ENCODE assay signal across 8 mouse cellular contexts in the genomic region with DNA sequence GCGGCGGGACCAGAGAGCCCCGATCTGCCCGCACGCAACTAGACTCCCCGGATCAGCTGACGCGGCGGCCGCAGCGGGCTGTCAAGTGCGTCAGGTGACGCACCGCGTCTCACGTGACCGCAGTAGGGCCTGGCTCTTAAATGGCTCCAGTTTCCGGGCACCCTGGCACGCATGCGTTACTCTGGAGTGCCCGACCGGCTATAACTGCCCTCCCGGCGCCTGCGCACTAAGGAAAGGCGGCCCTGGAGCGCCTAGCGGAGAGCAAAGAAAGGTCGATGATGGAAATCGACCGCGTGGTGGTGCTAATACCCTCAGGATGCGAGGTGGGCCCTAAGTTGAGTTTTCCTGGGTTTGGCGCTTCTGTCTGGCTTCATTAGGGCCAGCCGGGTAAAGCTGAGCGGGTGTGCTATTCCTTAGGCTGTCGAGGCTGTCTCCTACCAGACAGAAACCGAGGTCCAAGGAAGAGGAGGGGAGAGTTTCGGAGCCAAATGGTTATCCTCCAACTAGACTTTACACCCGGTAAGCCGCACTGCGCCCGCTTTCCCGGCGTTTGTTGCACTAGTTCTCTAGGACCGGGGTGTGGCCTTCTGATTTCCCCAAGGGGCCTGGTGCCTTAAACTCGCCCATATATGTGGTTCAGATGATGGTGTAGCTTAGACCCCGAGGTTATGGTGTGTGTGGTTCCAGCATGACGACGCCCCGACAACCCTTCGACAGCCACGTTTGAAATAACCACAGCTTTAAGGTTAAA. TPM values are rescaled to one million over a fixed set of nuclear protein-coding genes. Genes with fewer than 3 reads are reported as not detected.
DNase-seq lines count a peak whose midpoint lies in the region; ATAC-seq and TF ChIP-seq lines count a peak whose summit lies in the region.

Gene Atp6v0d1 (minus strand): TSS at position 96 of the 751 bp plus-strand sequence.

- H3K9ac ChIP-seq in embryonic facial prominence, embryonic 13.5 days = peak within 1 kb of the TSS; percentile 93
- H3K9ac ChIP-seq in limb, embryonic 12.5 days (replicated peaks) = peak within 1 kb of the TSS; percentile 82
- peak within 1 kb of the TSS; percentile 82 for H3K9ac ChIP-seq in midbrain, embryonic 15.5 days

- peak; percentile 97 for DNase-seq in 3134 (ENCODE audit: extremely low read depth, insufficient read length, low spot score)
- peak; percentile 100 for DNase-seq in adrenal gland, postnatal 36 days
- DNase-seq in heart, adult 18-20 months = peak; percentile 98 to 100
- DNase-seq in kidney, adult 2 months = peak; percentile 100
- peak; percentile 99 to 100 for DNase-seq in spleen, adult 2 months (ENCODE audit: low read depth in 1 of 2, low spot score in 2 of 2)

- peaks cover 8% of the 10 kb centered on the region; the same call in 1 of the 2 replicates for H3K27me3 ChIP-seq in embryonic facial prominence, embryonic 13.5 days
- H3K27me3 ChIP-seq in kidney, adult 2 months (replicated peaks; ENCODE audit: control insufficient read depth, insufficient read depth, low read length) = no peaks in the 10 kb centered on the region
- H3K27me3 ChIP-seq in limb, embryonic 12.5 days = peaks cover 6% of the 10 kb centered on the region
- no peaks in the 10 kb centered on the region for H3K27me3 ChIP-seq in midbrain, embryonic 15.5 days (replicated peaks)
- H3K27me3 ChIP-seq in spleen, adult 2 months (ENCODE audit: control insufficient read depth, insufficient read depth, low read length) = no peaks in the 10 kb centered on the region

- H3K36me3 ChIP-seq in embryonic facial prominence, embryonic 13.5 days = peaks cover 5% of the 10 kb centered on the region; the same call in 1 of the 2 replicates
- no peaks in the 10 kb centered on the region for H3K36me3 ChIP-seq in kidney, adult 2 months (ENCODE audit: control insufficient read depth, insufficient read depth, low read length)
- H3K36me3 ChIP-seq in limb, embryonic 12.5 days = 0 out of 2 replicates have a peak, but pooled peaks cover 4% of the 10 kb centered on the region
- H3K36me3 ChIP-seq in midbrain, embryonic 15.5 days (replicated peaks) = no peaks in the 10 kb centered on the region
- H3K36me3 ChIP-seq in spleen, adult 2 months (ENCODE audit: control insufficient read depth, insufficient read depth, low read length) = no peaks in the 10 kb centered on the region

- peak within 1 kb of the TSS; percentile 87 for H3K4me2 ChIP-seq in embryonic facial prominence, embryonic 13.5 days
- H3K4me2 ChIP-seq in limb, embryonic 12.5 days = peak within 1 kb of the TSS; percentile 88
- peak within 1 kb of the TSS; percentile 81 for H3K4me2 ChIP-seq in midbrain, embryonic 15.5 days

- 3% methylated on average over 51 of the region's 53 CpGs for WGBS in embryonic facial prominence, embryonic 13.5 days
- WGBS in kidney, adult 2 months = 1% methylated on average over 53 of the region's 53 CpGs
- 3% methylated on average over 53 of the region's 53 CpGs for WGBS in limb, embryonic 12.5 days
- WGBS in midbrain, embryonic 15.5 days = 2% methylated on average over 53 of the region's 53 CpGs
- WGBS in spleen, adult 2 months = under 1% methylated on average over 51 of the region's 53 CpGs

- H3K4me3 ChIP-seq in embryonic facial prominence, embryonic 13.5 days = peak within 1 kb of the TSS; percentile 91
- H3K4me3 ChIP-seq in kidney, adult 2 months (ENCODE audit: insufficient read depth, low read depth, low read length) = peak within 1 kb of the TSS; percentile 59
- peak within 1 kb of the TSS; percentile 85 for H3K4me3 ChIP-seq in limb, embryonic 12.5 days (replicated peaks)
- peak within 1 kb of the TSS; percentile 82 for H3K4me3 ChIP-seq in midbrain, embryonic 15.5 days
- peak within 1 kb of the TSS; percentile 67 for H3K4me3 ChIP-seq in spleen, adult 2 months (ENCODE audit: extremely low read depth, insufficient read depth, insufficient read length)

- H3K4me1 ChIP-seq in embryonic facial prominence, embryonic 13.5 days = peaks cover 24% of the 10 kb centered on the region
- peaks cover 15% of the 10 kb centered on the region for H3K4me1 ChIP-seq in kidney, adult 2 months (ENCODE audit: control insufficient read depth, insufficient read depth, low read length)
- H3K4me1 ChIP-seq in limb, embryonic 12.5 days (replicated peaks) = peaks cover 13% of the 10 kb centered on the region
- peaks cover 41% of the 10 kb centered on the region for H3K4me1 ChIP-seq in midbrain, embryonic 15.5 days
- H3K4me1 ChIP-seq in spleen, adult 2 months (ENCODE audit: control insufficient read depth, insufficient read depth, insufficient read length) = peaks cover 2% of the 10 kb centered on the region; the same call in 1 of the 2 replicates

- H3K9me3 ChIP-seq in embryonic facial prominence, embryonic 13.5 days = no peaks in the 10 kb centered on the region
- H3K9me3 ChIP-seq in limb, embryonic 12.5 days = no peaks in the 10 kb centered on the region
- no peaks in the 10 kb centered on the region for H3K9me3 ChIP-seq in midbrain, embryonic 15.5 days

- TF ChIP-seq CTCF in kidney, adult 2 months (conservative IDR thresholded peaks at IDR 0.05; ENCODE audit: insufficient read depth, insufficient read length, low read depth, low read length) = peak; percentile 87
- TF ChIP-seq CTCF in spleen, adult 2 months (IDR thresholded peaks at IDR 0.05; ENCODE audit: extremely low read depth, insufficient read depth, insufficient read length, insufficient replicate concordance) = peak; percentile 84; the same call in 1 of the 2 replicates

- peak within 1 kb of the TSS; percentile 80 for H3K27ac ChIP-seq in embryonic facial prominence, embryonic 13.5 days
- H3K27ac ChIP-seq in kidney, adult 2 months (ENCODE audit: insufficient read depth, low read depth, low read length) = peak within 1 kb of the TSS; percentile 58
- peak within 1 kb of the TSS; percentile 69 for H3K27ac ChIP-seq in limb, embryonic 12.5 days
- peak within 1 kb of the TSS; percentile 89 for H3K27ac ChIP-seq in midbrain, embryonic 15.5 days
- H3K27ac ChIP-seq in spleen, adult 2 months (ENCODE audit: insufficient read depth, low read length) = peak within 1 kb of the TSS; percentile 71

- ATAC-seq in embryonic facial prominence, embryonic 13.5 days (ENCODE audit: insufficient number of reproducible peaks, insufficient read depth, low FRiP score, low TSS enrichment, low read depth) = peak; percentile 97
- peak; percentile 97 for ATAC-seq in limb, embryonic 12.5 days (ENCODE audit: insufficient number of reproducible peaks, insufficient read depth, low FRiP score, low TSS enrichment, low read depth)
- ATAC-seq in midbrain, embryonic 15.5 days (replicated peaks) = peak; percentile 98

- peak; percentile 59 for TF ChIP-seq POLR2A in kidney, adult 2 months (IDR thresholded peaks at IDR 0.05; ENCODE audit: low read depth, low read length)
- TF ChIP-seq POLR2A in spleen, adult 2 months (IDR thresholded peaks at IDR 0.05; ENCODE audit: low read depth, low read length) = peak; percentile 5; the same call in 1 of the 2 replicates

RNA-seq across cellular contexts. Expression of gene Atp6v0d1, which starts in this region (rescaled TPM):
- 100 to 1,000 TPM; 115 to 120 TPM for total RNA-seq in adrenal gland, postnatal 36 days (2021)
- polyA plus RNA-seq in embryonic facial prominence, embryonic 13.5 days (2015; fragmentation: Nextera tagmentation; extraction: Ambion mirVana) = 78.4 and 80.4 TPM in 2 replicates
- total RNA-seq in heart, adult 18-20 months (2021) = 10 to 100 TPM; 50.4 to 53.2 TPM
- polyA plus RNA-seq in kidney, adult 2 months (2012; rRNA removed) = 161 and 182 TPM in 2 replicates
- polyA plus RNA-seq in limb, embryonic 12.5 days (2016; fragmentation: Nextera tagmentation; extraction: Ambion mirVana) = 60.5 and 61.5 TPM in 2 replicates
- 234 and 240 TPM in 2 replicates for polyA plus RNA-seq in midbrain, embryonic 15.5 days (2015; fragmentation: Nextera tagmentation; extraction: Ambion mirVana)
- 68.3 and 72.0 TPM in 2 replicates for polyA plus RNA-seq in spleen, adult 2 months (2012; rRNA removed)

Comparison
In these comparisons a context has a peak if more than half of its experiments do, and no peak if none do; other contexts are left out.
1. Peak in every context shown above with its lines: DNase-seq, ATAC-seq, H3K4me3 ChIP-seq and H3K27ac ChIP-seq.